Mouse (Mus musculus): ENCODE measurements around the gene Rnaseh1. TPM values are rescaled to one million over a fixed set of nuclear protein-coding genes. Genes with fewer than 3 reads are reported as not detected.

The Rnaseh1 gene
- polyA plus RNA-seq, 1 experiment from 2014 or later = 21.5 TPM

DNA sequence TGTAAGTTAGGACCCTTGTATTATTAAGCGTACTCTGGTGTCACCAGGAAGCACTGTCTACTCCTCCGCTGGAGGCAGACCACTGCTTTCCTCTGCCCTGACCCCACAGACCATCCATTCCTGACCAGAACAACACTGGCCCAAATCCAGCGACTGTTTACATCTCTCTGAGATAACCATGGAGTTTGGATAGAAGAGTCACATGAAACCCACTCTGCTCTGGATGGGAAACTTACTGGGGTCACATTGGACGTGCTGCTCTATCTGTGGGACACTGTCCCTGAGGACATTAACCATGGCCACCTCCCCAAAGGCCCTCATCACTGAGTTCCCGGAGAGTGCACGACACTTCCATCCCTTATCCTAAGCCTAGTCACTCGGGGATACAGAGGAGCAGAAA lies 24.0 kb upstream of the Rnaseh1 start:
- ATAC-seq = no peak
- no peak for TF ChIP-seq CTCF (IDR thresholded peaks at IDR 0.05)
- no peak for TF ChIP-seq EP300 (IDR thresholded peaks at IDR 0.05)
- 48% methylated on average over 7 of the region's 7 CpGs for WGBS
- Histone ChIP-seq H3K27ac (ENCODE audit: low read length) (no peak overlapping the region), H3K27me3 (replicated peaks; ENCODE audit: insufficient read depth, low read length) (no peaks in the 10 kb centered on the region), H3K36me3 (ENCODE audit: insufficient read depth, low read length) (peaks cover 12% of the 10 kb centered on the region), H3K9me3 (ENCODE audit: low read length) (no peaks in the 10 kb centered on the region), H3K4me1 (ENCODE audit: insufficient read depth, low read depth, low read length) (no peaks in the 10 kb centered on the region), H3K4me2 (replicated peaks; ENCODE audit: low read depth, low read length) (no peak overlapping the region), H3K4me3 (ENCODE audit: low read depth, low read length) (no peak overlapping the region), H3K9ac (replicated peaks; ENCODE audit: low read depth) (no peak overlapping the region)
- no peak for DNase-seq (ENCODE audit: low spot score)

DNA sequence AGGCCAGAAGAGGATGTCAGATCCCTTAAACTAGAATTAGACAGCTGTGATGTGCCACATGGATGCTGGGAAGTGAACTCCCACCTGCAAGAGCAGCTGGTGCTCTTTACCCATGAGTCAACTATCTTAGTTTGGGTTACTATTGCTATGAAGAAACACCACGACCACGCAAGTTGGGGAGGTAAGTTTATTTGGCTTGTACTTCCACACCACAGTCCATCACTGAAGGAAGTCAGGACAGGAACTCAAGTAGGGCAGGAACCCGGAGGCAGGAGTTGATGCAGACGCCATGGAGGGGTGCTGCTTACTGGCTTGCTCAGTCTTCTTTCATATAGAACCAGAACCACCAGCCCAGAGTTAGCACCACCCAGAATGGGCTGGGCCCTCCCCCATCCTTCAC lies 22.3 kb upstream of the Rnaseh1 start:
- Histone ChIP-seq H3K27ac (ENCODE audit: low read length) (no peak overlapping the region), H3K36me3 (ENCODE audit: insufficient read depth, low read length) (peaks cover 27% of the 10 kb centered on the region), H3K4me3 (ENCODE audit: low read depth, low read length) (no peak overlapping the region), H3K4me2 (replicated peaks; ENCODE audit: low read depth, low read length) (no peak overlapping the region), H3K27me3 (replicated peaks; ENCODE audit: insufficient read depth, low read length) (no peaks in the 10 kb centered on the region), H3K4me1 (ENCODE audit: insufficient read depth, low read depth, low read length) (no peaks in the 10 kb centered on the region), H3K9ac (replicated peaks; ENCODE audit: low read depth) (no peak overlapping the region), H3K9me3 (ENCODE audit: low read length) (no peaks in the 10 kb centered on the region)
- DNase-seq (ENCODE audit: low spot score) = no peak
- no peak for ATAC-seq
- 52% methylated on average over 4 of the region's 4 CpGs for WGBS
- TF ChIP-seq CTCF (IDR thresholded peaks at IDR 0.05) (no peak), EP300 (IDR thresholded peaks at IDR 0.05) (no peak)

DNA sequence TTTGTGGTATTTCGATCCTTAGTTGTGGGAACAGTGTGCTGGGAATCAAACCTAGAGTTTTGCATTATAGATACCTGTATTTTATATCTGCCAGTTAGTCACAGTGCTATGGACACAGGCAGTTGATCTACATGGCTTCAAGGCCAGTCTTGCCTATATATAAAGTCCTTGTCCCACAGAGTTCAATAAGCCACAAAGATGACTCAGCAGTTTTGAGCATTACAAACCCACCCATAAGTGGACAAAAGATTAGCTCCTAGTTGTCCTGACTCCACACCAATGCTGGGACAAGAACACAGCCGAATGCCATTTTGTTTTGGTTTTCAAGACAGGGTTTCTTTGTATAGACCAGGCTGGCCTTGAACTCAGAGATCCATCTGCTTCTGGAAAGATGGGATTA lies 21.0 kb upstream of the Rnaseh1 start:
- DNase-seq (ENCODE audit: low spot score) (no peak), ATAC-seq (no peak)
- TF ChIP-seq EP300 (IDR thresholded peaks at IDR 0.05) (no peak), CTCF (IDR thresholded peaks at IDR 0.05) (no peak)
- Histone ChIP-seq H3K9ac (replicated peaks; ENCODE audit: low read depth) (no peak overlapping the region), H3K4me3 (ENCODE audit: low read depth, low read length) (no peak overlapping the region), H3K36me3 (ENCODE audit: insufficient read depth, low read length) (peaks cover 38% of the 10 kb centered on the region), H3K4me1 (ENCODE audit: insufficient read depth, low read depth, low read length) (no peaks in the 10 kb centered on the region), H3K27ac (ENCODE audit: low read length) (no peak overlapping the region), H3K27me3 (replicated peaks; ENCODE audit: insufficient read depth, low read length) (no peaks in the 10 kb centered on the region), H3K4me2 (replicated peaks; ENCODE audit: low read depth, low read length) (no peak overlapping the region), H3K9me3 (ENCODE audit: low read length) (no peaks in the 10 kb centered on the region)
- 92% methylated on average over 2 of the region's 2 CpGs for WGBS

DNA sequence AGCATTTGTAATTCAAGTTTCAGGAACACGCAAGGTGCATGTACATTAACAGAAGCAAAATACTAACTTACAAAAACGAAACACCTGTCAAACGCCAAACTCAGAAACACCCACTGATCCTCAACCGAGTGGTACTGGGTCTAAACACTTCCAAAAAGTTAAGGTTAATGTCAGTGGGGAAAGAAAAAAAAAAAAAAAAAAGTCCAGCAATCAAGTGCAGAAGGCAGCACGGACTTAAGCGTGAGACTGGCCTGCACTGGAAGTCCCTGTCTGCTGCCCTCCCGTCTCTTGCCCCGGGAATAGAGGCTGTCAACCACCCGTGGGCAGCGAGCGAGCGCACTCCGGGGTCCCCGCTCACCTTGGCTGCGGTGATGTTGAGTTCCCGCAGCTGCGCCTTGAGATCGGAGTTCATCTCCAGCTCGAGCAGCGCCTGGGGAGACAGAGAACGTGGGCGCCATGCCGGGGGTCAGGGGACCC lies 14.3 kb upstream of the Rnaseh1 start:
- Histone ChIP-seq H3K9me3 (ENCODE audit: low read length) (no peaks in the 10 kb centered on the region), H3K27me3 (replicated peaks; ENCODE audit: insufficient read depth, low read length) (no peaks in the 10 kb centered on the region), H3K4me2 (replicated peaks; ENCODE audit: low read depth, low read length) (peak overlapping the region; percentile 80), H3K9ac (replicated peaks; ENCODE audit: low read depth) (peak overlapping the region; percentile 99), H3K36me3 (ENCODE audit: insufficient read depth, low read length) (peaks cover 29% of the 10 kb centered on the region), H3K4me1 (ENCODE audit: insufficient read depth, low read depth, low read length) (peaks cover 4% of the 10 kb centered on the region; the same call in 1 of the 2 replicates), H3K27ac (ENCODE audit: low read length) (peak overlapping the region; percentile 88), H3K4me3 (ENCODE audit: low read depth, low read length) (peak overlapping the region; percentile 77)
- TF ChIP-seq CTCF (IDR thresholded peaks at IDR 0.05) (no peak), EP300 (IDR thresholded peaks at IDR 0.05) (no peak)
- DNase-seq (ENCODE audit: low spot score) = no peak
- ATAC-seq = peak; percentile 26
- WGBS = under 1% methylated on average over 23 of the region's 23 CpGs

DNA sequence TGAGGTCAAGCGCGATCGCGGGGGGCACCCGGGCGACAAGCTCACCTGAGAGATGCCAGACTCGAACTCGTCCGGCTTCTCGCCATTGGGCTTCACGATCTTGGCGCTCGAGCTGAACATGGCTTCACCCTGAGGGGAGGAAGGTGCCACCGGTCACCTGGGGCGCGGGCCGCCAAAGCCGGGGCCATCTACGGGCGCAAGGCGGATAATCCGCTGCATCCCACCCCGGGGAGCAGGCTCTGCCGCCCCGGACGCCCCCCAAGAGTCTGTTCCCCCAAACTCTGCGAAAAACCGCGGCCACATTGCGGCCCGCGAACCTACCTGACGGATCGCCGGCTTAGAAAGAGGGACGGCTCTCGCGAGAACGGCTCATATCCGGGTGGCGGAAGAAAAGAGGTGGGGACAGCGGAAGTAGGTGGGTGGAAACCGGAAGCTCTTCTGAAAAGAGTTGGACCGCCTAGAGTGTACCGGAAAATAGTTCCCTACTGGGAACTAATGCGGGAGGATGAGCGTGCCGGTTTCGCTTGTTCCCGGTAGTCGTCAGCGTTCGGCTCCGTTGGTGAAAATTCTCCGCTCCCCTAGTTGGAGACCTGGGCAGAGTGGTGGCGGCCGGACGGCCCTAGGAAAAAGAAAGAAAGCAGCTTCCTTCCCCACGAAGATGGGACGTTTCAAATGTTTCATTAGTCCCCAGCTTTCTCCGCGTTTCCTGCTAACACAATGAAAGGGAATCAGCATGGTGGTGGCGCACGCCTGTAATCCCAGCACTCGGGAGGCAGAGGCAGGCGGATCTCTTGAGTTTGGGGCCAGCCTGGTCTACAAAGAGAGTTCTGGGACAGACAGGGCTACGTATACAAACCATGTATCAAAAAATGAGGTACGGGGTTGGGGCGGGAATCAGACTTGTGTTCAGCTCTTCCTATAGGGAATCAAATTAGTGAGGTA lies 13.6 kb upstream of the Rnaseh1 start, which contains the start of gene Rps7:
Rps7 (minus strand) TSS at position 419 of the 942 bp plus-strand sequence.
- peak; percentile 99 for ATAC-seq
- DNase-seq (ENCODE audit: low spot score) = peak; percentile 98
- Histone ChIP-seq H3K27me3 (replicated peaks; ENCODE audit: insufficient read depth, low read length) (no peaks in the 10 kb centered on the region), H3K27ac (ENCODE audit: low read length) (peak within 1 kb of the TSS; percentile 88), H3K4me3 (ENCODE audit: low read depth, low read length) (peak within 1 kb of the TSS; percentile 77), H3K4me1 (ENCODE audit: insufficient read depth, low read depth, low read length) (peaks cover 4% of the 10 kb centered on the region; the same call in 1 of the 2 replicates), H3K9ac (replicated peaks; ENCODE audit: low read depth) (peak within 1 kb of the TSS; percentile 99), H3K9me3 (ENCODE audit: low read length) (no peaks in the 10 kb centered on the region), H3K4me2 (replicated peaks; ENCODE audit: low read depth, low read length) (peak within 1 kb of the TSS; percentile 80), H3K36me3 (ENCODE audit: insufficient read depth, low read length) (peaks cover 22% of the 10 kb centered on the region)
- 5% methylated on average over 69 of the region's 69 CpGs for WGBS
- peak; percentile 94 for TF ChIP-seq EP300 (IDR thresholded peaks at IDR 0.05)
- no peak for TF ChIP-seq CTCF (IDR thresholded peaks at IDR 0.05)

DNA sequence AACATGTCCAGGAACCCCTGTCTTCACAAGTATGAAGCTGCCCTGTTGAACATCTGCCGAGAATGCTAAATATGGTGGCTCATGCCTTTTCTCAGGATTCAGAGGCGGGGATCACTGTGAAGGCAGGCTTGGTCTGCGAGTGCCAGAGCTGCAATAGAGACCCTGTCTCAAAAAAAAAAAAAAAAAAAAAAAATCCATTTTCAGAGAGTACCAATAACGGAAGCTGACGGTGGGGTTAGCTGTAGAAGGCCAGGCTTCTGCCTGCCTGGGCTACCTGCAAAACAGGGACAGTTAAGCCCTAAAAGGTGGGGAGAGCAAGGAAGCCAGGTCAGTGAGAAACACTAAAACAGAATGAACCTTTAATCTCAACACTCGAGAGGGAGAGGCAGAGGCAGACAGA lies 12.9 kb upstream of the Rnaseh1 start:
- TF ChIP-seq CTCF (IDR thresholded peaks at IDR 0.05) (no peak), EP300 (IDR thresholded peaks at IDR 0.05) (no peak)
- Histone ChIP-seq H3K9me3 (ENCODE audit: low read length) (no peaks in the 10 kb centered on the region), H3K4me3 (ENCODE audit: low read depth, low read length) (peak overlapping the region; percentile 77; the same call in 1 of the 2 replicates), H3K4me2 (replicated peaks; ENCODE audit: low read depth, low read length) (no peak overlapping the region; the same call in 1 of the 2 replicates), H3K27ac (ENCODE audit: low read length) (no peak overlapping the region), H3K9ac (replicated peaks; ENCODE audit: low read depth) (no peak overlapping the region), H3K36me3 (ENCODE audit: insufficient read depth, low read length) (peaks cover 15% of the 10 kb centered on the region), H3K4me1 (ENCODE audit: insufficient read depth, low read depth, low read length) (peaks cover 4% of the 10 kb centered on the region; the same call in 1 of the 2 replicates), H3K27me3 (replicated peaks; ENCODE audit: insufficient read depth, low read length) (no peaks in the 10 kb centered on the region)
- WGBS = 89% methylated on average over 6 of the region's 6 CpGs
- DNase-seq (ENCODE audit: low spot score) (no peak), ATAC-seq (no peak)
